Mouse (Mus musculus) embryonic facial prominence, embryonic 12.5 days (tissue): ENCODE measurements around the gene Kirrel3. TPM values are rescaled to one million over a fixed set of nuclear protein-coding genes. Genes with fewer than 3 reads are reported as not detected.

Experiments used
- ATAC-seq: fragments of 200-750 bp; cut with Nextera tagmentation; 2 replicates; pipeline ENCODE4 v1.8.0; 2017; ENCODE audit not compliant: insufficient number of reproducible peaks, insufficient read depth, low FRiP score, low TSS enrichment
- H3K27ac ChIP-seq: fragments of 300-500 bp; sonication (generic); 2 replicates; pipeline ENCODE4 v1.5.1; 2016; ENCODE audit warnings: mild to moderate bottlenecking
- H3K27me3 ChIP-seq: fragments of 300-500 bp; sonication (generic); 2 replicates; pipeline ENCODE4 v1.6.1; 2016; ENCODE audit warnings: mild to moderate bottlenecking, moderate library complexity
- H3K36me3 ChIP-seq: fragments of 300-500 bp; sonication (generic); 2 replicates; pipeline ENCODE4 v1.6.1; 2016; ENCODE audit warnings: mild to moderate bottlenecking
- H3K4me1 ChIP-seq: fragments of 300-500 bp; sonication (generic); 2 replicates; pipeline ENCODE4 v1.6.1; 2016
- H3K4me2 ChIP-seq: fragments of 300-500 bp; sonication (generic); replicated peaks from 2 replicates; pipeline ENCODE4 v1.6.1; 2016; ENCODE audit warnings: mild to moderate bottlenecking, moderate library complexity
- H3K4me3 ChIP-seq: fragments of 300-500 bp; sonication (generic); 2 replicates; pipeline ENCODE4 v1.5.1; 2016; ENCODE audit warnings: mild to moderate bottlenecking
- H3K9ac ChIP-seq: fragments of 300-500 bp; sonication (generic); 2 replicates; pipeline ENCODE4 v1.6.1; 2016; ENCODE audit warnings: mild to moderate bottlenecking, moderate library complexity
- H3K9me3 ChIP-seq: fragments of 300-500 bp; sonication (generic); 2 replicates; pipeline ENCODE4 v1.6.1; 2016; ENCODE audit warnings: mild to moderate bottlenecking, moderate library complexity
- WGBS: fragments of 180-500 bp; shearing (Covaris S2); methylation state at CpG from one replicate; pipeline ENCODE4 v1.1.7; 2016; 5-methylcytosine and 5-hydroxymethylcytosine counted together
- polyA plus RNA-seq: library from polyadenylated mRNA; unstranded; fragments of >200 nt; fragmentation: Nextera tagmentation; extraction: Ambion mirVana; gene quantifications from 2 replicates; pipeline ENCODE4 v1.2.1, GENCODE M21; 2016

Gene Kirrel3
- polyA plus RNA-seq, 1 experiment from 2014 or later: 7.9 TPM

GRCm38 (mm10) chr9:34652278-34652677 lies 166.6 kb downstream of the Kirrel3 start:
- ATAC-seq: no peak
- no peak overlapping the region for H3K4me2 ChIP-seq
- 44% methylated on average over 3 of the region's 3 CpGs for WGBS
- H3K4me1 ChIP-seq: no peaks in the 10 kb centered on the region
- no peaks in the 10 kb centered on the region for H3K36me3 ChIP-seq
- no peaks in the 10 kb centered on the region for H3K9me3 ChIP-seq
- no peak overlapping the region for H3K9ac ChIP-seq
- no peak overlapping the region for H3K27ac ChIP-seq
- no peak overlapping the region for H3K4me3 ChIP-seq
- H3K27me3 ChIP-seq: no peaks in the 10 kb centered on the region

DNA sequence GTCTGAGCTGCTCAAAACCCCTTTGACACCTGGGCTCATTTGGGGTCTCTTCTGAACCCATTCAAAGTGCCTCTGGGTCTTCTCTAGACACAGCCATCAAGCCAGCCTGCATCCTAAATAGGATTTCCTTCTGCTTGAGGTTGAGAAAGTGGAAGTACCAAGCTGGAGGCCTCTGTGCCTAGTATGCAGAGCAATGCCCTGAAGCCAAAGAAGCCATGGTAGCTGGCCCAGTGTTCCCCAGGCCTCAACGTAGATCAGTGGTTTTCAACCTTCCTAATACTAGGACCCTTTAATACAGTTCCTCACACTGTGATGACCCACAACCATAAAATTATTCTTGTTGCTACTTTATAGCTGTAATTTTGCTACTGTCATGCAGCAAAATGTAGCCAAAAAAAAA lies 167.4 kb downstream of the Kirrel3 start:
- Histone ChIP-seq H3K27ac (no peak overlapping the region), H3K4me3 (no peak overlapping the region), H3K9ac (no peak overlapping the region), H3K4me1 (no peaks in the 10 kb centered on the region), H3K27me3 (no peaks in the 10 kb centered on the region), H3K36me3 (no peaks in the 10 kb centered on the region), H3K4me2 (no peak overlapping the region), H3K9me3 (no peaks in the 10 kb centered on the region)
- no peak for ATAC-seq
- WGBS: 94% methylated on average over 1 of the region's 1 CpGs

GRCm38 (mm10) chr9:34660566-34660965 lies 174.9 kb downstream of the Kirrel3 start:
- Histone ChIP-seq H3K27me3 (no peaks in the 10 kb centered on the region), H3K27ac (no peak overlapping the region), H3K4me3 (no peak overlapping the region), H3K9me3 (no peaks in the 10 kb centered on the region), H3K4me2 (no peak overlapping the region), H3K36me3 (no peaks in the 10 kb centered on the region), H3K9ac (no peak overlapping the region), H3K4me1 (0 out of 2 replicates have a peak, but pooled peaks cover 4% of the 10 kb centered on the region)
- 79% methylated on average over 1 of the region's 1 CpGs for WGBS
- ATAC-seq: no peak

GRCm38 (mm10) chr9:34663412-34663811 lies 177.7 kb downstream of the Kirrel3 start:
- WGBS: 47% methylated on average over 6 of the region's 6 CpGs
- no peaks in the 10 kb centered on the region for H3K27me3 ChIP-seq
- H3K4me1 ChIP-seq: 0 out of 2 replicates have a peak, but pooled peaks cover 4% of the 10 kb centered on the region
- ATAC-seq: no peak
- no peak overlapping the region for H3K27ac ChIP-seq
- H3K4me3 ChIP-seq: no peak overlapping the region
- no peak overlapping the region for H3K4me2 ChIP-seq
- H3K36me3 ChIP-seq: no peaks in the 10 kb centered on the region
- no peak overlapping the region for H3K9ac ChIP-seq
- no peaks in the 10 kb centered on the region for H3K9me3 ChIP-seq

DNA sequence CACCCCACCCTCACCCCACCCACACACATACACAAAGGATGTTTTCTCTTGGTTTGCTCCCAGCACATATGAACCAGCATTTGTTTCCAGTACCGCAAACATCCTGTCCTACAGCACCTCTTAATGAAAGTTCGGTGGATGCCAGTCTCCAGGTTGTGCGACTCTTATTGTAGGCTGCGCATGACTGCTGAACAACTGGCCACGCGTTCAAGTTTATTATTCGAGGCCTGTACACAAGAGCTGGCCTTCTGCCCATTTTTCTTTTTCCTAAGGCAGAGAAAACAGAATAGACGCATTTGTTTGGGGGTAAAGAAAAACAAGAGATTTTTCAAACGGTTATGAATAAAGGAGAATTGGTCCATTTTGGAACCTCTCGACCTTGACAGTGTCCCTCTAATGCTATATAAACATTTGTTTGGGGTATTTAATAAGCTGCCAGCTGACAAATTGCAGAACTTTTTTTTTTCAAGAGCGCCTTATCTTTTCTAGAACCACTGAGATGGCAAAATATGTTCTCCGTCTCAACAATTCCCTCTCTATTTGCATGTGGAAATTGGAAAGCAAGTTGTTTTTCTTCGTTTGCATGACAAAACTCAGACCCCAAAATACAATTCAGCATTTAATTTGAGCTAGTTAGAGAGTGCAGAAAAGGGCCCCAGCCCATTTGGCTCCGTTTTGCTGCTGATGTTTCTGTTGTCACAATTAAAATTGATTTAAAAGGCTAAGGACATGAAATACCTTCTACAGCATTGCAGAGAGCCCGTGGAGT lies 179.9 kb downstream of the Kirrel3 start:
- no peak overlapping the region for H3K9ac ChIP-seq
- ATAC-seq: no peak
- 0 out of 2 replicates have a peak, but pooled peaks cover 4% of the 10 kb centered on the region for H3K4me1 ChIP-seq
- no peaks in the 10 kb centered on the region for H3K36me3 ChIP-seq
- 78% methylated on average over 15 of the region's 15 CpGs for WGBS
- no peak overlapping the region for H3K27ac ChIP-seq
- H3K27me3 ChIP-seq: no peaks in the 10 kb centered on the region
- H3K9me3 ChIP-seq: no peaks in the 10 kb centered on the region
- no peak overlapping the region for H3K4me2 ChIP-seq
- H3K4me3 ChIP-seq: no peak overlapping the region

DNA sequence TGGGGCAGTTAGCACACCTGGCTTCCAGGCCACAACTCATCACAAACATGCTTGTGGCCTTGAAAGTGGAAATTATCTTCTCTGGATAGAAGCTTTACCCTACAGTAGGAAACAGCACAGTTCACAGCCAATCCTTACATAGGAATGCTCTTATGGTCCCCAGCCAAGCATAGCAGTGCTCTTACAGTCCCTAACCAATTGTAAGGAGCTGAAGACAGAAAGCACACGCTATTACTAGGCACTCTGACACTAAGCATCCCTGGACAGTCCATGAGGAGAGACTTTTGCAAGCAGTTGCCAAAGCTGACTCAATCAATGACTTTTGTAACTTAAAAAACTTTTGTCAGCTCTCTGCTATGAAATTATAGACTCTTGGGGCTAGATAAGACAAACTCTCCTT lies 181.5 kb downstream of the Kirrel3 start:
- no peaks in the 10 kb centered on the region for H3K27me3 ChIP-seq
- 0 out of 2 replicates have a peak, but pooled peaks cover 4% of the 10 kb centered on the region for H3K4me1 ChIP-seq
- H3K9me3 ChIP-seq: no peaks in the 10 kb centered on the region
- H3K4me2 ChIP-seq: no peak overlapping the region
- no peak overlapping the region for H3K9ac ChIP-seq
- no peak for ATAC-seq
- no peak overlapping the region for H3K27ac ChIP-seq
- no peak overlapping the region for H3K4me3 ChIP-seq
- 81% methylated on average over 1 of the region's 1 CpGs for WGBS
- no peaks in the 10 kb centered on the region for H3K36me3 ChIP-seq

DNA sequence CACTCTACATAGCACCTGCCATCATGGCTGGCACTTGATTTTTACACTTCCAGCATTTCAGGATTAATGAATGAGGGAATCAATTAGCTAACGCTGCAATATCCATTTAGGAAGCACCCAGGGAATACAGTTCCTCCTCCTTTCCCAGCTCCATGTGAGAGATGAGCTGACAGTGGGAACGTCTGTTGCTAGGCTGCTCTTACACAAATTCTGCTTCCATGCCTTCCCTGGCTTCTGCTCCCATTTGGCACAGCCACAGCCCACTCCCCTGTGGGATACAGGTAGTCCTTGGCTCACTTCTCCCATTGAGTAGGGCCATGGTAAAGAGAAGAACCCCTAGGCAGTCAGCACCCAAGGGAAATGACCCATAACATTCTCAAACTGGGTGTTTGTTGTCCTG lies 185.2 kb downstream of the Kirrel3 start:
- Histone ChIP-seq H3K27ac (no peak overlapping the region), H3K4me2 (no peak overlapping the region), H3K4me3 (no peak overlapping the region), H3K9me3 (no peaks in the 10 kb centered on the region), H3K9ac (no peak overlapping the region), H3K27me3 (no peaks in the 10 kb centered on the region), H3K36me3 (no peaks in the 10 kb centered on the region), H3K4me1 (no peaks in the 10 kb centered on the region)
- no peak for ATAC-seq
- WGBS: 76% methylated on average over 2 of the region's 2 CpGs

- ATAC-seq: no peak
- Histone ChIP-seq H3K9ac (no peak overlapping the region), H3K27ac (no peak overlapping the region), H3K4me3 (no peak overlapping the region), H3K4me2 (no peak overlapping the region), H3K36me3 (no peaks in the 10 kb centered on the region), H3K4me1 (no peaks in the 10 kb centered on the region), H3K9me3 (no peaks in the 10 kb centered on the region), H3K27me3 (no peaks in the 10 kb centered on the region)
- WGBS: 88% methylated on average over 6 of the region's 6 CpGs
Measured at GRCm38 (mm10) chr9:34686798-34687197, 201.1 kb downstream of the Kirrel3 start.

- H3K9ac ChIP-seq: no peak overlapping the region
- 35% methylated on average over 4 of the region's 4 CpGs for WGBS
- ATAC-seq: no peak
Measured at GRCm38 (mm10) chr9:34688358-34688757, 202.7 kb downstream of the Kirrel3 start.

GRCm38 (mm10) chr9:34689375-34689774 lies 203.7 kb downstream of the Kirrel3 start:
- Histone ChIP-seq H3K36me3 (no peaks in the 10 kb centered on the region), H3K4me1 (no peaks in the 10 kb centered on the region), H3K9ac (no peak overlapping the region), H3K9me3 (no peaks in the 10 kb centered on the region), H3K4me3 (no peak overlapping the region), H3K4me2 (no peak overlapping the region), H3K27ac (no peak overlapping the region), H3K27me3 (no peaks in the 10 kb centered on the region)
- 74% methylated on average over 3 of the region's 3 CpGs for WGBS
- ATAC-seq: no peak

More at GRCm38 (mm10) chr9:34688358-34688757, 202.7 kb downstream of the Kirrel3 start:
- Histone ChIP-seq H3K4me3 (no peak overlapping the region), H3K9me3 (no peaks in the 10 kb centered on the region), H3K27me3 (no peaks in the 10 kb centered on the region), H3K36me3 (no peaks in the 10 kb centered on the region), H3K4me1 (no peaks in the 10 kb centered on the region), H3K4me2 (no peak overlapping the region), H3K27ac (no peak overlapping the region)

GRCm38 (mm10) chr9:34695646-34696045 lies 210.0 kb downstream of the Kirrel3 start:
- Histone ChIP-seq H3K4me1 (no peaks in the 10 kb centered on the region), H3K27me3 (no peaks in the 10 kb centered on the region), H3K4me3 (no peak overlapping the region), H3K27ac (no peak overlapping the region), H3K36me3 (no peaks in the 10 kb centered on the region), H3K9me3 (no peaks in the 10 kb centered on the region), H3K9ac (no peak overlapping the region), H3K4me2 (no peak overlapping the region)
- WGBS: 75% methylated on average over 5 of the region's 5 CpGs
- no peak for ATAC-seq

DNA sequence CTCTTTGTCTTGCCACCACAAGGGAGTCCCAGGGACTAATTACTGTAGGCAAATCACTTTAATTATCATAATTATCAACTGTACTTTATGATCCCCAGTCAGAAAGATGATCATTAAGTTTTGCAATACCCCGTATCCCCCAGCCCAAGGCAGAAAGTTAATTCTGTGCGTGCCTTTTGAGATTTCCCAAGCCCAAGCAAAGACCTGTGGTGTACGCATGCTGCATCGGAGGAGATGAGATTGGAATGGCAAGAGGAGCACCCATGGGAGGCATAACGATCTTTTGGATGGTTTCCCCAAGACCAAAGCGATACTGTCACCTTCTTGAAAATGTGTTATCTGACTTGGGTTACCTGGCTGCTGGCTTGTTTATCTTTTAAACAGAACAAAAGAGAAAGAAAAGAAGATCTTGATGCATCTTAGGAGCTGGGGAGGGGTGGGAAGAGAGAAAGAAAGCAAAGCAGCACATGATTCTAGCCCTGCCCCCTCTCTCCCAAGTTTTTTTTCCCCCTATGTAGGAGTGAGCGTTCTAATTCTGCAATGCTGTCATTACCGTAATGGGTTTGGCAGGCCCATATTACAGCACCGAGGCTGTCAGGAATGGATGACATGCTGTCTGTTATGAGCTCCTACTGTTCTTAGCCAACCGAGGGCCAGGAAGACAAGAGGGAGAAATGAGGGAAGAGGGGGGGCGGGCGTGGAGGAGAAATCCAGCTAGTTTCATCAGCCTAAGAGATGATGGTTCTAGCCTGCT lies 218.0 kb downstream of the Kirrel3 start:
- Histone ChIP-seq H3K36me3 (no peaks in the 10 kb centered on the region), H3K4me2 (no peak overlapping the region), H3K4me1 (peaks cover 10% of the 10 kb centered on the region), H3K27ac (no peak overlapping the region), H3K27me3 (peaks cover 5% of the 10 kb centered on the region; the same call in 1 of the 2 replicates), H3K4me3 (no peak overlapping the region), H3K9me3 (no peaks in the 10 kb centered on the region), H3K9ac (no peak overlapping the region)
- ATAC-seq: no peak
- WGBS: 71% methylated on average over 12 of the region's 12 CpGs
